Comparison of ENCODE assay signal across 8 mouse cellular contexts in genomic region chr4:33587666-33588065, GRCm38 (mm10).
A peak's percentile ranks its signal among the peaks of the same experiment; 100 is the strongest.
DNase-seq lines count a peak whose midpoint lies in the region; ATAC-seq and TF ChIP-seq lines count a peak whose summit lies in the region.
"Had no signal": no experiment of that assay in that cellular context is flagged by ENCODE, and none has a peak within 500 bp of the region (broad histone marks: within the 10 kb centered on the region; RNA-seq: fewer than 3 reads in every experiment).

No protein-coding gene starts in this region.

- H3K27me3 ChIP-seq in cerebellum, adult 2 months (ENCODE audit: control insufficient read depth, insufficient read depth, low read length) = no peaks in the 10 kb centered on the region
- H3K27me3 ChIP-seq in liver, embryonic 13.5 days = no peaks in the 10 kb centered on the region

- H3K36me3 ChIP-seq in liver, embryonic 13.5 days = no peaks in the 10 kb centered on the region

- peak overlapping the region; percentile 60; the same call in 1 of the 2 replicates for H3K27ac ChIP-seq in cerebellum, adult 2 months (ENCODE audit: insufficient read depth, low read length)
- no peak overlapping the region for H3K27ac ChIP-seq in liver, embryonic 13.5 days
- H3K27ac ChIP-seq: macrophage had no signal

- no peak for TF ChIP-seq POLR2A in cerebellum, adult 2 months (IDR thresholded peaks at IDR 0.05; ENCODE audit: borderline replicate concordance, insufficient read depth, low read length)

- TF ChIP-seq CTCF in cerebellum, adult 2 months (IDR thresholded peaks at IDR 0.05; ENCODE audit: borderline replicate concordance, insufficient read depth, low read depth, low read length) = no peak

- H3K4me2 ChIP-seq in liver, embryonic 13.5 days = peak overlapping the region; percentile 39; the same call in 1 of the 2 replicates

- H3K9me3 ChIP-seq in liver, embryonic 13.5 days (replicated peaks) = no peaks in the 10 kb centered on the region

- no peak overlapping the region for H3K9ac ChIP-seq in liver, embryonic 13.5 days

- DNase-seq in right cerebral cortex, adult 18-20 months = peak; percentile 44
- no peak for DNase-seq in right cerebral cortex, postnatal 36 days (ENCODE audit: low spot score in 2 of 2)
- peak; percentile 61 to 84 for DNase-seq in cerebellum, adult 2 months
- DNase-seq in gastrocnemius, postnatal 36 days = peak; percentile 21 to 26
- no peak for DNase-seq in liver, embryonic 13.5 days
- DNase-seq in T-cell, adult 2 months (ENCODE audit: low spot score) = no peak
- no peak for DNase-seq in adrenal gland, adult 8-10 months

- H3K4me3 ChIP-seq in cerebellum, adult 2 months (replicated peaks; ENCODE audit: insufficient read depth, low read depth, low read length) = no peak overlapping the region
- H3K4me3 ChIP-seq in liver, embryonic 13.5 days (replicated peaks) = no peak overlapping the region

- peaks cover 20% of the 10 kb centered on the region for H3K4me1 ChIP-seq in cerebellum, adult 2 months (ENCODE audit: control insufficient read depth, insufficient read depth, low read length)
- H3K4me1 ChIP-seq in liver, embryonic 13.5 days (replicated peaks) = peaks cover 14% of the 10 kb centered on the region

- intact Hi-C loops in gastrocnemius, postnatal 36 days (cut with DNase I) = loop anchor here (5.0 to 10.0 kb wide), 2 partner anchors 60 to 183 kb away; no protein-coding TSS in a partner anchor

- 21% methylated on average over 11 of the region's 11 CpGs for WGBS in cerebellum, adult 2 months
- 40% methylated on average over 11 of the region's 11 CpGs for WGBS in liver, embryonic 13.5 days (ENCODE audit: insufficient replicate concordance)

- ATAC-seq in liver, embryonic 13.5 days (ENCODE audit: low read depth) = peak; percentile 34; the same call in 1 of the 2 replicates

Comparison
In these comparisons a context has a peak if more than half of its experiments do, and no peak if none do; other contexts are left out.
1. DNase-seq: peak in right cerebral cortex, adult 18-20 months (single experiment), cerebellum, adult 2 months (2 of 2) and gastrocnemius, postnatal 36 days (2 of 2); none in right cerebral cortex, postnatal 36 days (0 of 2), liver, embryonic 13.5 days (single experiment), T-cell, adult 2 months (single experiment) and adrenal gland, adult 8-10 months (single experiment).